Mouse (Mus musculus) G1E (cell line): ENCODE measurements around the gene Top3a.

ENCODE experiments used
- CTCF ChIP-seq: IDR thresholded peaks from 2 replicates; pipeline ENCODE4 v1.5.1; 2012; ENCODE audit warnings: low read depth, low read length, inconsistent platforms, mixed read lengths
- GATA1 ChIP-seq: IDR thresholded peaks from 2 replicates; pipeline ENCODE4 v1.6.1; 2012; ENCODE audit warnings: borderline replicate concordance, low read length, inconsistent platforms, mixed read lengths
- GATA2 ChIP-seq: IDR thresholded peaks from 2 replicates; pipeline ENCODE4 v1.6.1; 2012; ENCODE audit warnings: low read depth, low read length, inconsistent platforms, borderline replicate concordance
- TAL1 ChIP-seq: conservative IDR thresholded peaks from 2 replicates; pipeline ENCODE4 v1.6.1; 2012; ENCODE audit warnings: low read depth, low read length, inconsistent platforms, mixed read lengths

DNA sequence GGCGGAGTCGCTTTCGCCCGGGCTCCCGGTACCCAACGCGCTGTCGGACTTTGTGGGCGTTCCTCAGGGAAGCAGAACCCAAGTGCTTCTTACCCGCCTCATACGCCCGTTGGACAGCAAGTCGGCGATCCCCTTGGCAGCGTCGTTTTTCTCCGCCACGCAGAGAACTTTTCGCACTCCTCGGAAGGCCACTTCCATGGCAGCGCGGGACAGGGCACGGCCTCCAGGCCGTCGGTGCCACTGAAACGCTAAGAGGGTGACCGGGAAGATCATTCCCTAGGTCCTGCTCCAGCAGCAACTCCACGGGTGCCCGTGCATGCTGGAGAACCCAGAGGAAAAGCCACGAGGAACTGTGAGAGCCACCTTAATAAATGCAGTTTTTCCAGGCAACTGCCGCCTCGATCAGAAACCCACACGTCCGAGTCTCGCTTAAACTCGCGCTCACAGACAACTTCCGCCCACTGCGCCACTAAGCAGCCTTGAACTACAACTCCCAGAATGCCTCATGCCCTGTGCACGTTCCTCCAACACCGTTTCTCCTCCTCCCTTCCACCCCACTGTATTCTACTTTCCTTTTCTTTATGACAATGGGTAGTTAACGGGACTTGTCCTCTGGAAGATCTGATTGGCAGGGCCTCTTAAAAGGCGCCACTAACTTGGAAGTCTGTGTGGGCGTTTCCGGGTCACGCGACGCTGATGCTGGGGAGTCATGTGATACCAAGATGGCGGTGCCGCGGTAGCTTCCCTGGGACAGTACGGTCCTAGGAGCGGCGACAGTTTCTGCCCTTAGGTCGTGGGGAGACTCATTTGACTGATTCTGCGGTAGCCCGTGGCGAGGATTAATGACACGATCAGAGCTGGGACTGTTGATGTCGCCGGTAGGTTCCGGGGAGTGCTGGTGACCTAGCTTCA is at the start of gene Top3a, which contains the start of gene Smcr8:
- TF ChIP-seq CTCF (no peak), GATA1 (no peak), TAL1 (no peak), GATA2 (no peak)
